Mouse (Mus musculus) liver, adult 2 months (tissue): Measurements from ENCODE around the gene Lyl1. TPM values are rescaled to one million over a fixed set of nuclear protein-coding genes. Genes with fewer than 3 reads are reported as not detected.

ENCODE experiments used
- DNase-seq: peaks from one replicate; pipeline ENCODE4 v3.0.0-alpha.2; 2011; ENCODE audit warnings: low read depth, low spot score; ENCODE audit errors: extremely low read depth
- H3K27ac ChIP-seq: fragments of 200-500 bp; replicated peaks from 2 replicates; pipeline ENCODE4 v1.5.1; 2012; ENCODE audit warnings: low read depth, mild to moderate bottlenecking, control low read depth, inconsistent platforms, low read length; ENCODE audit not compliant: insufficient read depth
- H3K27me3 ChIP-seq: fragments of 200-500 bp; 2 replicates; pipeline ENCODE4 v1.6.1; 2012; ENCODE audit warnings: mild to moderate bottlenecking, moderate library complexity, low read length, inconsistent platforms; ENCODE audit not compliant: control insufficient read depth, insufficient read depth
- H3K36me3 ChIP-seq: fragments of 200-500 bp; 2 replicates; pipeline ENCODE4 v1.6.1; 2012; ENCODE audit warnings: low read length, inconsistent platforms; ENCODE audit not compliant: control insufficient read depth, insufficient read depth
- H3K4me1 ChIP-seq: fragments of 200-500 bp; 2 replicates; pipeline ENCODE4 v1.6.1; 2011; ENCODE audit warnings: low read length; ENCODE audit not compliant: control insufficient read depth, insufficient read depth
- H3K4me3 ChIP-seq: fragments of 200-500 bp; 2 replicates; pipeline ENCODE4 v1.5.1; 2011; ENCODE audit warnings: low read depth, mild to moderate bottlenecking, control low read depth, low read length, moderate library complexity; ENCODE audit not compliant: insufficient read depth
- H3K79me2 ChIP-seq: fragments of 200-500 bp; 2 replicates; pipeline ENCODE4 v1.6.1; 2012; ENCODE audit warnings: inconsistent platforms, mild to moderate bottlenecking, low read length, moderate library complexity; ENCODE audit not compliant: control insufficient read depth, insufficient read depth
- H3K9ac ChIP-seq: fragments of 200-500 bp; 2 replicates; pipeline ENCODE4 v1.6.1; 2012; ENCODE audit warnings: low read depth, mild to moderate bottlenecking, control low read depth, inconsistent platforms, low read length
- CTCF ChIP-seq: fragments of 200-500 bp; IDR thresholded peaks from 2 replicates; pipeline ENCODE4 v1.5.1; 2011; ENCODE audit warnings: low read depth, low read length, control low read depth
- POLR2A ChIP-seq: fragments of 200-500 bp; IDR thresholded peaks from 2 replicates; pipeline ENCODE4 v1.6.1; 2011; ENCODE audit warnings: low read length, control low read depth; ENCODE audit not compliant: insufficient read depth; ENCODE audit errors: extremely low read depth
- WGBS: fragments of 180-500 bp; shearing (Covaris S2); methylation state at CpG from one replicate; pipeline ENCODE4 v1.1.7; 2018; 5-methylcytosine and 5-hydroxymethylcytosine counted together
- polyA plus RNA-seq: library from polyadenylated mRNA; depleted of rRNA; stranded (reverse); fragments of >200 nt; gene quantifications from 2 replicates; pipeline ENCODE4 v1.2.3, GENCODE M21; 2012
- total RNA-seq: library from RNA; depleted of rRNA; stranded (reverse); fragments of >200 nt; gene quantifications from 2 replicates; pipeline ENCODE4 v1.2.3, GENCODE M21; 2014

Lyl1 gene
- total and polyA plus RNA-seq, 2 experiments, result 0.18 to 1.3 TPM

DNA sequence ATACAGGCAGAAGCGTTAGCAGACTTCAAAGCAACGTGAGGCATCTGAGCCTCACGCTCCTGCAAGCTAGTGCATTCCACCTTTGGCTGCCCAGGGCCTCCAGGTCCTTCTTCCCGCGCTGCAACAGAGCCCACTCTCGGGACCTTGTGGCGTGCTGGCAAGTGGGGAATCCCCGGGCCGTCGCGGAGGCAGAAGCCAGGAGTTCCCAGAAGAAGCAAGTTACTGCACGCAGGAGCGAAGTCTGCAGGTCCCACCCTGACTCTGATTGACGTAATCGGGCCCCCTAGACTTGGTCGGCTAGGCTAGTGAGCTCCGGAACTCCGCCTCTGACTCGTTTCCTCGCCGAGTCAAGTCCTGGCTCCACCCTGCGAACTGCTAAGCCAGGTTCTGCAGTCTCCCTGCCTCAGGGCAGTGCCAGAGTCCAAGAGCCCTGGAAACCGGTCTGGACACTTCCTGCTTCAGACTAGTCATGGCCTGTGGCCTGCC, 44.6 kb upstream of the Lyl1 start:
- no peaks in the 10 kb centered on the region for H3K36me3 ChIP-seq
- no peaks in the 10 kb centered on the region for H3K27me3 ChIP-seq
- no peaks in the 10 kb centered on the region for H3K79me2 ChIP-seq
- peaks cover 8% of the 10 kb centered on the region for H3K4me1 ChIP-seq
- H3K4me3 ChIP-seq, result peak overlapping the region; percentile 57
- no peak for TF ChIP-seq CTCF
- peak; percentile 54; the same call in 1 of the 2 replicates for TF ChIP-seq POLR2A
- peak overlapping the region; percentile 59 for H3K27ac ChIP-seq
- DNase-seq, result peak; percentile 88
- WGBS, result 1% methylated on average over 23 of the region's 23 CpGs
- peak overlapping the region; percentile 62 for H3K9ac ChIP-seq

- Histone ChIP-seq H3K36me3 (no peaks in the 10 kb centered on the region), H3K79me2 (0 out of 2 replicates have a peak, but pooled peaks cover 5% of the 10 kb centered on the region), H3K4me3 (no peak overlapping the region), H3K9ac (no peak overlapping the region), H3K4me1 (peaks cover 8% of the 10 kb centered on the region), H3K27ac (no peak overlapping the region; the same call in 1 of the 2 replicates), H3K27me3 (no peaks in the 10 kb centered on the region)
- TF ChIP-seq CTCF, result no peak
- TF ChIP-seq POLR2A, result no peak
- DNase-seq, result no peak
Measured at GRCm38 (mm10) chr8:84657203-84657602, 44.1 kb upstream of the Lyl1 start.

DNA sequence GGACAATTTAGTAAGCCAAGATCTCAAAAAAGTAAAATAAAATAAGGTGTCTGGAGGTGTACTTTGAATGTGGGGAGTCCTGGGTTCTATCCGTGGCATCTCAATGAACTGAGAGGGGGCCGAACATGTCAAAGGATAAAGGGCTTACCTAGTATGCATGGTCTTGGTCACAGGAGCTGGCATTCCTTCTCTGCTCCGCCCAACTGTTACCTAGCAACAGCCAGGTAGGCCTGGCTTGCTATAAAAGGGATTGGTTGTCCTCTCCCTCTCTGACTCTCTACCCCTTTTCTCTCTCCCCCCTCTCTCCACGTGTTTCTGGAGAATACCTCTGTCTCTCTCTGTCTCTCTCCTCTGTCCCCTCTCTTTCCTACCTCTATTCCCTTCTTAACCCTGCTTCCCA, 43.6 kb upstream of the Lyl1 start:
- Histone ChIP-seq H3K9ac (no peak overlapping the region), H3K4me1 (peaks cover 8% of the 10 kb centered on the region), H3K27ac (no peak overlapping the region), H3K36me3 (no peaks in the 10 kb centered on the region), H3K4me3 (no peak overlapping the region), H3K27me3 (no peaks in the 10 kb centered on the region), H3K79me2 (0 out of 2 replicates have a peak, but pooled peaks cover 7% of the 10 kb centered on the region)
- TF ChIP-seq POLR2A (no peak), CTCF (no peak)
- no peak for DNase-seq
- WGBS, result 92% methylated on average over 4 of the region's 4 CpGs

DNA sequence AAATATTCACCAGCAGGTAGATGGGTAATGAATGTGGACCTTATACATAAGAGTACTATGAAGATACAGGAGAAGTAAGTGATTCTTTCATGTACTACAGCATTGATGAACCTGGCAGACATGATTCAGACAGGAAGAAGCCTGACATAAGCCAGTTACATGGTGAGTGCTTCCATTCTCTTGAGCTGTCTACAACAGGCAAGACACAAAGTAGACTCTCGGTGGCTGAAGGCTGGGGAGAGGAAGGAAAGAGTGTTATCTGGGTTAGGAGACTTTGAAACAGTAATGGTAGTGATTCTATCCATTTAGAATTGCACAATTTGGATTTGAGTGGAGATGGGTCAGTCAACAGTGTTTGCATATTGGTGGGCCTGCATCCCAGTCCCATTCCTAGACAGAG, 42.3 kb upstream of the Lyl1 start:
- no peak for TF ChIP-seq CTCF
- TF ChIP-seq POLR2A, result no peak
- peaks cover 11% of the 10 kb centered on the region for H3K4me1 ChIP-seq
- no peaks in the 10 kb centered on the region for H3K36me3 ChIP-seq
- no peak overlapping the region for H3K4me3 ChIP-seq
- no peak overlapping the region for H3K27ac ChIP-seq
- no peaks in the 10 kb centered on the region for H3K27me3 ChIP-seq
- WGBS, result 63% methylated on average over 1 of the region's 1 CpGs
- no peak overlapping the region for H3K9ac ChIP-seq
- DNase-seq, result no peak
- 0 out of 2 replicates have a peak, but pooled peaks cover 7% of the 10 kb centered on the region for H3K79me2 ChIP-seq

GRCm38 (mm10) chr8:84659936-84660818, 41.1 kb upstream of the Lyl1 start:
- H3K27ac ChIP-seq, result peak overlapping the region; percentile 95
- 8% methylated on average over 33 of the region's 33 CpGs for WGBS
- H3K4me3 ChIP-seq, result peak overlapping the region; percentile 61
- no peaks in the 10 kb centered on the region for H3K27me3 ChIP-seq
- H3K79me2 ChIP-seq, result 0 out of 2 replicates have a peak, but pooled peaks cover 7% of the 10 kb centered on the region
- H3K36me3 ChIP-seq, result no peaks in the 10 kb centered on the region
- H3K9ac ChIP-seq, result peak overlapping the region; percentile 74
- no peak for TF ChIP-seq CTCF
- 0 out of 2 replicates have a peak, but pooled peaks have one; percentile 25 for TF ChIP-seq POLR2A
- H3K4me1 ChIP-seq, result peaks cover 11% of the 10 kb centered on the region
- peak; percentile 50 for DNase-seq
